8 mouse cellular contexts compared by ENCODE assay signal in genomic region chr11:85523646-85524045, GRCm38 (mm10).
A peak's percentile ranks its signal among the peaks of the same experiment; 100 is the strongest.
DNase-seq lines count a peak whose midpoint lies in the region; ATAC-seq lines count a peak whose summit lies in the region.

No protein-coding gene starts in this region.

- H3K4me3 ChIP-seq in hindbrain, embryonic 14.5 days (replicated peaks; ENCODE audit: low read length) = no peak overlapping the region
- H3K4me3 ChIP-seq in liver, embryonic 13.5 days (replicated peaks) = no peak overlapping the region

- WGBS in hindbrain, embryonic 14.5 days = 18% methylated on average over 6 of the region's 6 CpGs
- WGBS in liver, embryonic 13.5 days (ENCODE audit: insufficient replicate concordance) = 62% methylated on average over 6 of the region's 6 CpGs

- no peak for ATAC-seq in hindbrain, embryonic 14.5 days (ENCODE audit: low FRiP score)
- no peak for ATAC-seq in liver, embryonic 13.5 days (ENCODE audit: low read depth)

- H3K9me3 ChIP-seq in hindbrain, embryonic 14.5 days (ENCODE audit: control insufficient read depth, low read length) = no peaks in the 10 kb centered on the region
- no peaks in the 10 kb centered on the region for H3K9me3 ChIP-seq in liver, embryonic 13.5 days (replicated peaks)

- DNase-seq in adipocyte (ENCODE audit: low spot score) = peak; percentile 46
- peak; percentile 51 for DNase-seq in embryo, embryonic 9.5 days (ENCODE audit: extremely low spot score)
- DNase-seq in hindbrain, embryonic 14.5 days (ENCODE audit: low spot score) = peak; percentile 25
- no peak for DNase-seq in liver, embryonic 13.5 days
- DNase-seq in retina, embryonic 14.5 days (ENCODE audit: low spot score) = peak; percentile 50
- DNase-seq in testis, postnatal 14 days (ENCODE audit: low spot score) = no peak
- DNase-seq in left cerebral cortex, adult 18-20 months (ENCODE audit: low spot score in 2 of 2) = no peak
- no peak for DNase-seq in spleen, postnatal 4 days (ENCODE audit: low spot score in 2 of 2)

- H3K4me1 ChIP-seq in hindbrain, embryonic 14.5 days (replicated peaks; ENCODE audit: control insufficient read depth, insufficient read depth, low read length) = peaks cover 14% of the 10 kb centered on the region
- peaks cover 16% of the 10 kb centered on the region for H3K4me1 ChIP-seq in liver, embryonic 13.5 days (replicated peaks)

- peaks cover 31% of the 10 kb centered on the region for H3K27me3 ChIP-seq in hindbrain, embryonic 14.5 days (ENCODE audit: control insufficient read depth, insufficient read depth, low read length)
- H3K27me3 ChIP-seq in liver, embryonic 13.5 days = peaks cover 34% of the 10 kb centered on the region

- H3K27ac ChIP-seq in hindbrain, embryonic 14.5 days = no peak overlapping the region
- 0 out of 2 replicates have a peak overlapping the region, but pooled peaks have one; percentile 19 for H3K27ac ChIP-seq in liver, embryonic 13.5 days

- H3K36me3 ChIP-seq in hindbrain, embryonic 14.5 days (replicated peaks; ENCODE audit: control insufficient read depth, insufficient read depth) = no peaks in the 10 kb centered on the region
- H3K36me3 ChIP-seq in liver, embryonic 13.5 days = no peaks in the 10 kb centered on the region

- peak overlapping the region; percentile 57 for H3K4me2 ChIP-seq in hindbrain, embryonic 14.5 days (replicated peaks)
- H3K4me2 ChIP-seq in liver, embryonic 13.5 days = no peak overlapping the region

- no peak overlapping the region for H3K9ac ChIP-seq in hindbrain, embryonic 14.5 days
- no peak overlapping the region; the same call in 1 of the 2 replicates for H3K9ac ChIP-seq in liver, embryonic 13.5 days

Comparison
In these comparisons a context has a peak if more than half of its experiments do, and no peak if none do; other contexts are left out.
1. DNase-seq: peak in adipocyte (single experiment), embryo, embryonic 9.5 days (single experiment), hindbrain, embryonic 14.5 days (single experiment) and retina, embryonic 14.5 days (single experiment); none in liver, embryonic 13.5 days (single experiment), testis, postnatal 14 days (single experiment), left cerebral cortex, adult 18-20 months (0 of 2) and spleen, postnatal 4 days (0 of 2).